Mouse (Mus musculus) liver, postnatal 0 days (tissue): ENCODE measurements around the gene Trim2. TPM values are rescaled to one million over a fixed set of nuclear protein-coding genes. Genes with fewer than 3 reads are reported as not detected.

Experiments
- ATAC-seq: fragments of 200-750 bp; cut with Nextera tagmentation; 2 replicates; pipeline ENCODE4 v1.8.0; 2017; ENCODE audit warnings: mild to moderate bottlenecking, moderate library complexity
- DNase-seq: peaks from one replicate; pipeline ENCODE4 v3.0.0-alpha.2; 2016
- H3K27ac ChIP-seq: fragments of 300-500 bp; sonication (generic); 2 replicates; pipeline ENCODE4 v1.5.1; 2014; ENCODE audit warnings: antibody characterized with exemption, moderate library complexity, mild to moderate bottlenecking, low read depth
- H3K27me3 ChIP-seq: fragments of 300-500 bp; sonication (generic); 2 replicates; pipeline ENCODE4 v1.6.1; 2014; ENCODE audit warnings: low read length, control low read depth, mixed read lengths; ENCODE audit not compliant: insufficient read depth
- H3K36me3 ChIP-seq: fragments of 300-500 bp; sonication (generic); replicated peaks from 2 replicates; pipeline ENCODE4 v1.6.1; 2014; ENCODE audit warnings: mild to moderate bottlenecking, control low read depth, low read length, moderate library complexity, mixed read lengths; ENCODE audit not compliant: insufficient read depth
- H3K4me1 ChIP-seq: fragments of 300-500 bp; sonication (generic); 2 replicates; pipeline ENCODE4 v1.6.1; 2014; ENCODE audit warnings: antibody characterized with exemption, mild to moderate bottlenecking, control low read depth; ENCODE audit not compliant: insufficient read depth
- H3K4me2 ChIP-seq: fragments of 300-500 bp; sonication (generic); 2 replicates; pipeline ENCODE4 v1.6.1; 2014; ENCODE audit warnings: low read depth, mild to moderate bottlenecking, low read length, moderate library complexity, mixed read lengths
- H3K4me3 ChIP-seq: fragments of 300-500 bp; sonication (generic); 2 replicates; pipeline ENCODE4 v1.5.1; 2014; ENCODE audit warnings: low read depth, low read length
- H3K9ac ChIP-seq: fragments of 300-500 bp; sonication (generic); replicated peaks from 2 replicates; pipeline ENCODE4 v1.6.1; 2014; ENCODE audit warnings: mild to moderate bottlenecking, moderate library complexity
- H3K9me3 ChIP-seq: fragments of 300-500 bp; sonication (generic); 2 replicates; pipeline ENCODE4 v1.6.1; 2016; ENCODE audit warnings: mild to moderate bottlenecking, control low read depth, low read length, mixed read lengths
- CTCF ChIP-seq: sonication (generic); IDR thresholded peaks from 2 replicates; pipeline ENCODE4 v1.5.1; 2016; ENCODE audit warnings: antibody characterized with exemption, low read depth
- EP300 ChIP-seq: IDR thresholded peaks from 2 replicates; pipeline ENCODE4 v1.6.1; 2016; ENCODE audit warnings: antibody characterized with exemption, low read depth, mild to moderate bottlenecking
- WGBS: fragments of 180-500 bp; shearing (Covaris S2); extraction: QIAGEN DNeasy Blood & Tissue Kit; methylation state at CpG from one replicate; pipeline ENCODE4 v1.1.7; 2014; ENCODE audit not compliant: insufficient replicate concordance; 5-methylcytosine and 5-hydroxymethylcytosine counted together
- polyA plus RNA-seq: library from polyadenylated mRNA; unstranded; fragments of >200 nt; fragmentation: Nextera tagmentation; extraction: Ambion mirVana; gene quantifications from 2 replicates; pipeline ENCODE4 v1.2.1, GENCODE M21; 2015

Gene Trim2
- polyA plus RNA-seq, 1 experiment from 2014 or later: 2.7 TPM

GRCm38 (mm10) chr3:84305010-84305692 is 1.5 kb downstream of the Trim2 start:
- Histone ChIP-seq H3K27ac (no peak overlapping the region), H3K4me1 (peaks cover 6% of the 10 kb centered on the region; the same call in 1 of the 2 replicates), H3K27me3 (peaks cover 20% of the 10 kb centered on the region), H3K4me3 (peak overlapping the region; percentile 30; the same call in 1 of the 2 replicates), H3K9ac (no peak overlapping the region), H3K36me3 (no peaks in the 10 kb centered on the region), H3K4me2 (peak overlapping the region; percentile 66), H3K9me3 (no peaks in the 10 kb centered on the region)
- 3% methylated on average over 28 of the region's 28 CpGs for WGBS
- DNase-seq (peak; percentile 62), ATAC-seq (peak; percentile 56)
- TF ChIP-seq EP300 (no peak), CTCF (no peak)

- WGBS: 2% methylated on average over 32 of the region's 32 CpGs
- Histone ChIP-seq H3K9ac (no peak overlapping the region), H3K27ac (no peak overlapping the region), H3K27me3 (peaks cover 20% of the 10 kb centered on the region), H3K4me3 (peak overlapping the region; percentile 30), H3K4me1 (peaks cover 6% of the 10 kb centered on the region; the same call in 1 of the 2 replicates), H3K36me3 (no peaks in the 10 kb centered on the region), H3K4me2 (peak overlapping the region; percentile 66), H3K9me3 (no peaks in the 10 kb centered on the region)
- DNase-seq (peak; percentile 31), ATAC-seq (peak; percentile 19; the same call in 1 of the 2 replicates)
- TF ChIP-seq CTCF (peak; percentile 50), EP300 (no peak)
These were observed 2.2 kb downstream of the Trim2 start for GRCm38 (mm10) chr3:84304339-84305009.

GRCm38 (mm10) chr3:84303395-84303949 is 3.2 kb downstream of the Trim2 start:
- ATAC-seq: no peak

GRCm38 (mm10) chr3:84302273-84302672 is 4.4 kb downstream of the Trim2 start:
- DNase-seq (peak; percentile 69), ATAC-seq (peak; percentile 71)
- H3K9me3 ChIP-seq: no peaks in the 10 kb centered on the region
- peaks cover 20% of the 10 kb centered on the region for H3K27me3 ChIP-seq
- peaks cover 6% of the 10 kb centered on the region; the same call in 1 of the 2 replicates for H3K4me1 ChIP-seq
- 21% methylated on average over 4 of the region's 4 CpGs for WGBS
- H3K4me2 ChIP-seq: no peak overlapping the region
- H3K9ac ChIP-seq: no peak overlapping the region
- H3K27ac ChIP-seq: no peak overlapping the region
- no peak overlapping the region for H3K4me3 ChIP-seq
- TF ChIP-seq CTCF (peak; percentile 78), EP300 (no peak)
- no peaks in the 10 kb centered on the region for H3K36me3 ChIP-seq

More at GRCm38 (mm10) chr3:84303395-84303949, 3.2 kb downstream of the Trim2 start:
- no peak for TF ChIP-seq EP300
- H3K9me3 ChIP-seq: no peaks in the 10 kb centered on the region
- no peak overlapping the region for H3K4me2 ChIP-seq
- peaks cover 20% of the 10 kb centered on the region for H3K27me3 ChIP-seq
- H3K4me3 ChIP-seq: no peak overlapping the region
- 86% methylated on average over 8 of the region's 8 CpGs for WGBS
- no peaks in the 10 kb centered on the region for H3K36me3 ChIP-seq
- H3K4me1 ChIP-seq: peaks cover 6% of the 10 kb centered on the region; the same call in 1 of the 2 replicates
- H3K27ac ChIP-seq: no peak overlapping the region
- no peak for DNase-seq
- H3K9ac ChIP-seq: no peak overlapping the region

- TF ChIP-seq CTCF (no peak), EP300 (no peak)
- ATAC-seq (no peak), DNase-seq (no peak)
- Histone ChIP-seq H3K9me3 (no peaks in the 10 kb centered on the region), H3K4me3 (no peak overlapping the region), H3K36me3 (no peaks in the 10 kb centered on the region), H3K9ac (no peak overlapping the region), H3K27me3 (peaks cover 20% of the 10 kb centered on the region), H3K27ac (no peak overlapping the region), H3K4me2 (no peak overlapping the region), H3K4me1 (peaks cover 6% of the 10 kb centered on the region; the same call in 1 of the 2 replicates)
- 82% methylated on average over 4 of the region's 4 CpGs for WGBS
These were observed 5.0 kb downstream of the Trim2 start for GRCm38 (mm10) chr3:84301674-84302073.

- Histone ChIP-seq H3K4me1 (peaks cover 4% of the 10 kb centered on the region; the same call in 1 of the 2 replicates), H3K27ac (no peak overlapping the region), H3K27me3 (no peaks in the 10 kb centered on the region), H3K36me3 (no peaks in the 10 kb centered on the region), H3K4me2 (no peak overlapping the region), H3K9me3 (no peaks in the 10 kb centered on the region), H3K9ac (no peak overlapping the region), H3K4me3 (no peak overlapping the region)
- WGBS: 49% methylated on average over 3 of the region's 3 CpGs
- DNase-seq (no peak), ATAC-seq (no peak)
- TF ChIP-seq CTCF (no peak), EP300 (no peak)
These were observed 8.5 kb downstream of the Trim2 start for GRCm38 (mm10) chr3:84298186-84298585.
